Mouse (Mus musculus): ENCODE data around the gene Scel.

- TF ChIP-seq CTCF (IDR thresholded peaks at IDR 0.05; ENCODE audit: low read depth, low read length), result no peak
- no peak for TF ChIP-seq POLR2A (IDR thresholded peaks at IDR 0.05; ENCODE audit: borderline replicate concordance, low read depth, low read length)
These were observed 31.6 kb upstream of the Scel start for GRCm38 (mm10) chr14:103481514-103481913.
